Mouse (Mus musculus): ENCODE data around the gene Zfp638.
"Not testable (repeated sequence)": the region's sequence is repeated elsewhere in the genome, so short reads cannot be mapped to it uniquely, and the experiment has no call there.

Zfp638 gene

DNA sequence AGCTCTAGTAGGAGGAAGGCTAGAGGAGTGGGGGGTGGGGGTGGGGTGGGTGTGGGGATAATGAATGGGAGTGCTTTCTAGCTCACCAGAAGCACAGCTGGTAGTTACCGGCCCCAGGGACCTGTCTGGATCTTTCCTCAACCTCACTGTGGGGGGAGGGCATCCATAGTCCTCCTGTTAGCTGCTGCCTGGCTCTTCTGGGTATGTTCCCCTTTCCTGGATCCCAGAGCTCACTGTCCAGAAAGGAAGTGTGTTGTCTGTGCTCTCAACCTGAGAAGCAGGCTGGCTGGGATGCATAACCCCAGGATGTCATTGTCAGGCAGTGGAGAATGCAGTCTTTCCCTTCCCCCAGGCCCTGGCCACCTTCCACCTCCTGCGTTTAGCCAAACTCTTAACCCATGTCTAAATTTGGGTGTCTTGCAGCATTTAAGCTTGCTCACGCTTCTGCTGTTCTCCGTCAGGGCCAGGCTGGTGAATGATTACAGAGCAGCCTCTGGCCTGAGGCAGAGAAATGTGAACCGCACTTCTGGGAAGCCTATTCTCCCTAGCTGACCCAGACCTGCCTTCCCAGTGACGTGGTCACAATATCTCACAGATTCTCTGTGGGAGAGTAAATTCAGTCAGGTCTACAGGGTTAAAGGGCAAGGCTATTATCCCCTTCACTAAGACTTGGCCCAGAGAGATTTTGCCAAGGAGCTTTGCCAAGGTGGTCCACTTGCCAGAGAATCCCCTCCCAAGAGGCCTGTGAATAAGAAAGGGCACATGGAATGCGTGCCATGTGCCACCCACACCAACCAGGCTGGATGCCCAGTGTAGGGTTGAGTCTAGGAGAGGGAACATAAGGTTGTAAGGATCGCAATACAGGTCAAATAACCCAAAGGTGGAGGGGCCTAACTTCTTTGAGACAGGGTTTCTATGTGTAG is 143.7 kb downstream of the Zfp638 start:
- no peak for DNase-seq

DNA sequence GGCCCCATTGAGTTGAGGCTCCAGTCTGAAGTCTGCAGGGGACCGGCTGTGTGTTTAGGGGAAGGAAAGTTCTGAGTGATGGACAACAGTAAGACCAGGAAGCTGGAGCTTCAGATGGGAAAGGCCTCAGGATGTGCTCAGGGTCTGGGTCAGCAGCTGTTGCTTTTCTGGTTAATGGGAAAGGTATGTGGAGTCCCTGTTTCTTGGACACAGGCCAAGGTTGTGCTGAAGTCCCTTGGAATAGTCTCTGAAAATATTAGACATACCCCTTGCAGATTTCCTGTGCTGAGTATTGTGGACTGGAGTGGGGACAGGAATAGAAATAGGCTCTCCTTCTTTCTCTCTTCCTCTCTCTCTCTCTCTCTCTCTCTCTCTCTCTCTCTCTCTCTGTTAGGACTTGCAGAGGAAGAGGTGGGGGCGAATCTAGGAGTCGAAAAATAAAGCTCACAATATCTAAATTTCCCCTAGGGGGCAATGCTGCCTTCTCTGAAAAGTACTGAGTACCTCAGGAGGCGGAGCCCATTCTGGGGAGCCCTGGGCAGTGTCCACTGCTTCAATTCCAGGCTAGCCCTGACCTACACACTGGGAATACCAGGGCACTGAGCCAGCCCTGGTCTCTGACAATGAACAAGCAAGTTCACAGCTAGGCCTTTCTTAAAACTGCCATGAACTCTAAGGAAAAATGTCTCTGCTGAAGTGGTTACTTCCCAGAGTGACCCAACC is 148.2 kb downstream of the Zfp638 start:
- not testable (repeated sequence) for DNase-seq

- no peak for DNase-seq
Observed at GRCm38 (mm10) chr6:84016851-84017250, 149.9 kb downstream of the Zfp638 start.

- no peak for DNase-seq
Observed at GRCm38 (mm10) chr6:84017392-84017791, 150.5 kb downstream of the Zfp638 start.

- no peak for DNase-seq
Observed at GRCm38 (mm10) chr6:84018906-84019550, 152.1 kb downstream of the Zfp638 start.

GRCm38 (mm10) chr6:84020002-84020401 is 153.1 kb downstream of the Zfp638 start:
- no peak for DNase-seq

DNA sequence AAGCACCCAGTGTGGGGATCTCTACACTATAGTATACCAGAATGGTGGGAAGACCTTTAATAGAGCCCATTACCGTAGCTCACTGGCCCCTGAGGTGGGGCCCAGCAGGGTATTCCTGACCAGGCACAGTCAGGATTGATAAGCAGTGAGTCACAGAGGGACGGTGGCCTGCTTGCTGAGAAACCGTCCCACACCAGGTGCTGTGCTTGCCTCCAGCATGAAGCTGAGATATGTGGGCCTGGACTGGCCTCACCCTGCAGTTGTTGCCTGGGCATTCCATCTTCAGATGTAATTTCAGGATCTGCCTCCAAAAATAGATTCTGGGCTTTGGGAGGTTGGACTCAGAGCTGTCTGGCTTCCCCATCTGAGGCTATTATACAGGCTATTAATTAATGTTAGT is 155.1 kb downstream of the Zfp638 start:
- DNase-seq: no peak

DNA sequence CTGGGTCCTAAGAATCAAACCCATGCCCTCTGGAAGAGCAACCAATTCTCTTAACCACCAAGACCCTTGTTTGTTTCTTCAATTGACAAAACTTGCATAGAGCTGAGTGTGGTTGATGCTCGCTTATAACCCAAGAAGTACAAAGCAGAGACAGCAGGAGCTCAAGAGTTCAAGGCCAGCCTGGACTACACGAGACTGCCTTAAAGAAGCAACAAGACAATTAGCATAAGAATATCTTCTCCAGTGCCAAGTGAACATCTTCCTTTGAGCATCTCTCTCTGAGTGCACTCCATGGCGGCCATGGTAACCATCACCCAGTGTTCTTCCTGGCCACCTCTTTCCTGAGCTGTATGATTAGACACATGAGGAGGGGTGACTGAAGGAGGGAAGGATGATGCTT is 158.7 kb downstream of the Zfp638 start:
- no peak for DNase-seq

DNA sequence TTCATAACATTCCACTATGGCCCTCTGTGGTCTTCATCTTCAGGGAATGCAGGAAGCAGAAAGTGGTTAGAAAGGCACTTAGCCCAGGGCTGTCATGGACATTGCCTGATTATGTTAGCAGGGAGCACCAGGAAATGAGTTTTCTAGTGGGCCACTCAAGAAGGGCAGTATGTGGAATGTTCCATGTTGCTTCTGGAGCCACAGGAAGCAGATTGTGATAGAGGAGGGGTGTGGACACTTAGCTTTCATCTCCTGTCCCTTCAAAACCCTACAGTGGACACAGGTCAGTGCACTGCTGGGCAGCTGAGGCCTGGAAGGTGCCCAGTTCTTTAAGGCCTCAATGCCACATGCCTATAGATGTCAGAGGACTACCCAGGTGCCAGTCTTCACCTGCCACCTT is 161.9 kb downstream of the Zfp638 start:
- no peak for DNase-seq

- DNase-seq: no peak
Observed at GRCm38 (mm10) chr6:84029775-84030174, 162.9 kb downstream of the Zfp638 start.

DNA sequence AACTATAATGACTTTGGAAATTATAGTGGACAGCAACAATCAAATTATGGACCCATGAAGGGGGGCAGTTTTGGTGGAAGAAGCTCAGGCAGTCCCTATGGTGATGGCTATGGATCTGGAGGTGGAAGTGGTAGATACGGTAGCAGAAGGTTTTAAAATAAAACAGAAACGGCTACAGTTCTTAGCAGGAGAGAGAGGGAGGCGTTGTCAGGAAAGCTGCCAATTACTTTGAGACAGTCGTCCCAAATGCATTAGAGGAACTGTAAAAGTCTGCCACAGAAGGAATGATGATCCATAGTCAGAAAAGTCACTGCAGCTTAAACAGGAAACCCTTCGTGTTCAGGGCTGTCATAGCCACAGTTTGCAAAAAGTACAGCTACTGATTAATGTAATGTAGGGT is 165.6 kb downstream of the Zfp638 start:
- not testable (repeated sequence) for DNase-seq
